Mouse (Mus musculus): ENCODE results near the gene Hoxa9. TPM values are rescaled to one million over a fixed set of nuclear protein-coding genes. Genes with fewer than 3 reads are reported as not detected.

Gene Hoxa9
- polyA plus RNA-seq, 2 experiments: 0.43 to 0.76 TPM

GRCm38 (mm10) chr6:52268341-52268740 lies 37.5 kb upstream of the Hoxa9 start:
- no peak for ATAC-seq (ENCODE audit: insufficient read depth)
- no peak overlapping the region for H3K9ac ChIP-seq (replicated peaks)
- 8% methylated on average over 7 of the region's 7 CpGs for WGBS (ENCODE audit: insufficient replicate concordance)

GRCm38 (mm10) chr6:52267691-52268090 lies 36.8 kb upstream of the Hoxa9 start:
- TF ChIP-seq CTCF (IDR thresholded peaks at IDR 0.05; ENCODE audit: low read depth) (no peak), EP300 (IDR thresholded peaks at IDR 0.05; ENCODE audit: low read depth) (no peak)
- Histone ChIP-seq H3K4me1 (replicated peaks; ENCODE audit: control insufficient read depth in 2 of 2, insufficient read depth in 2 of 2, low read length in 1 of 2) (no peaks in the 10 kb centered on the region), H3K9me3 (ENCODE audit: control insufficient read depth, low read length) (no peaks in the 10 kb centered on the region), H3K9ac (replicated peaks) (no peak overlapping the region), H3K27me3 (ENCODE audit: control insufficient read depth, insufficient read depth, low read length) (peaks cover 93% of the 10 kb centered on the region), H3K4me2 (ENCODE audit: low read depth) (no peak overlapping the region), H3K36me3 (replicated peaks; ENCODE audit: control insufficient read depth, insufficient read depth, low read depth) (no peaks in the 10 kb centered on the region), H3K4me3 (ENCODE audit: insufficient read depth in 1 of 2, low read depth in 2 of 2, low read length in 2 of 2) (no peak overlapping the region), H3K27ac (no peak overlapping the region)
- WGBS (ENCODE audit: insufficient replicate concordance): 11% methylated on average over 3 of the region's 3 CpGs
- DNase-seq (ENCODE audit: low read depth in 3 of 3, low spot score in 3 of 3) (no peak), ATAC-seq (ENCODE audit: insufficient read depth) (no peak)

More at GRCm38 (mm10) chr6:52268341-52268740, 37.5 kb upstream of the Hoxa9 start:
- H3K9me3 ChIP-seq (ENCODE audit: control insufficient read depth, low read length): no peaks in the 10 kb centered on the region
- DNase-seq (ENCODE audit: low read depth in 3 of 3, low spot score in 3 of 3): no peak
- TF ChIP-seq EP300 (IDR thresholded peaks at IDR 0.05; ENCODE audit: low read depth) (no peak), CTCF (IDR thresholded peaks at IDR 0.05; ENCODE audit: low read depth) (no peak)
- no peak overlapping the region for H3K4me2 ChIP-seq (ENCODE audit: low read depth)
- H3K27me3 ChIP-seq (ENCODE audit: control insufficient read depth, insufficient read depth, low read length): peaks cover 93% of the 10 kb centered on the region
- no peaks in the 10 kb centered on the region for H3K4me1 ChIP-seq (replicated peaks; ENCODE audit: control insufficient read depth in 2 of 2, insufficient read depth in 2 of 2, low read length in 1 of 2)
- no peak overlapping the region for H3K27ac ChIP-seq
- no peak overlapping the region for H3K4me3 ChIP-seq (ENCODE audit: insufficient read depth in 1 of 2, low read depth in 2 of 2, low read length in 2 of 2)
- no peaks in the 10 kb centered on the region for H3K36me3 ChIP-seq (replicated peaks; ENCODE audit: control insufficient read depth, insufficient read depth, low read depth)

GRCm38 (mm10) chr6:52267221-52267620 lies 36.3 kb upstream of the Hoxa9 start:
- no peak overlapping the region for H3K27ac ChIP-seq
- TF ChIP-seq EP300 (IDR thresholded peaks at IDR 0.05; ENCODE audit: low read depth) (no peak), CTCF (IDR thresholded peaks at IDR 0.05; ENCODE audit: low read depth) (no peak)
- no peaks in the 10 kb centered on the region for H3K36me3 ChIP-seq (replicated peaks; ENCODE audit: control insufficient read depth, insufficient read depth, low read depth)
- H3K9ac ChIP-seq (replicated peaks): no peak overlapping the region
- H3K4me3 ChIP-seq (ENCODE audit: insufficient read depth in 1 of 2, low read depth in 2 of 2, low read length in 2 of 2): no peak overlapping the region
- DNase-seq (ENCODE audit: low read depth in 3 of 3, low spot score in 3 of 3): no peak
- peaks cover 93% of the 10 kb centered on the region for H3K27me3 ChIP-seq (ENCODE audit: control insufficient read depth, insufficient read depth, low read length)
- H3K9me3 ChIP-seq (ENCODE audit: control insufficient read depth, low read length): no peaks in the 10 kb centered on the region
- WGBS (ENCODE audit: insufficient replicate concordance): 17% methylated on average over 5 of the region's 5 CpGs
- H3K4me1 ChIP-seq (replicated peaks; ENCODE audit: control insufficient read depth in 2 of 2, insufficient read depth in 2 of 2, low read length in 1 of 2): no peaks in the 10 kb centered on the region
- ATAC-seq (ENCODE audit: insufficient read depth): no peak
- no peak overlapping the region for H3K4me2 ChIP-seq (ENCODE audit: low read depth)

GRCm38 (mm10) chr6:52266666-52266985 lies 35.7 kb upstream of the Hoxa9 start:
- Histone ChIP-seq H3K4me2 (ENCODE audit: low read depth) (no peak overlapping the region), H3K9me3 (ENCODE audit: control insufficient read depth, low read length) (no peaks in the 10 kb centered on the region), H3K27me3 (ENCODE audit: control insufficient read depth, insufficient read depth, low read length) (peaks cover 96% of the 10 kb centered on the region), H3K4me1 (replicated peaks; ENCODE audit: control insufficient read depth in 2 of 2, insufficient read depth in 2 of 2, low read length in 1 of 2) (no peaks in the 10 kb centered on the region), H3K36me3 (replicated peaks; ENCODE audit: control insufficient read depth, insufficient read depth, low read depth) (no peaks in the 10 kb centered on the region), H3K9ac (replicated peaks) (no peak overlapping the region), H3K27ac (no peak overlapping the region), H3K4me3 (ENCODE audit: insufficient read depth in 1 of 2, low read depth in 2 of 2, low read length in 2 of 2) (no peak overlapping the region)
- no peak for TF ChIP-seq CTCF (IDR thresholded peaks at IDR 0.05; ENCODE audit: low read depth)
- no peak for DNase-seq (ENCODE audit: low read depth in 3 of 3, low spot score in 3 of 3)
- no peak for ATAC-seq (ENCODE audit: insufficient read depth)
- 3% methylated on average over 9 of the region's 9 CpGs for WGBS (ENCODE audit: insufficient replicate concordance)

GRCm38 (mm10) chr6:52265913-52266665 lies 35.2 kb upstream of the Hoxa9 start:
- ATAC-seq (ENCODE audit: insufficient read depth): no peak
- no peak for DNase-seq (ENCODE audit: low read depth in 3 of 3, low spot score in 3 of 3)
- H3K27ac ChIP-seq: no peak overlapping the region
- 1% methylated on average over 19 of the region's 19 CpGs for WGBS (ENCODE audit: insufficient replicate concordance)
- no peak for TF ChIP-seq EP300 (IDR thresholded peaks at IDR 0.05; ENCODE audit: low read depth)
- no peak for TF ChIP-seq CTCF (IDR thresholded peaks at IDR 0.05; ENCODE audit: low read depth)
- no peak overlapping the region for H3K4me2 ChIP-seq (ENCODE audit: low read depth)
- H3K4me3 ChIP-seq (ENCODE audit: insufficient read depth in 1 of 2, low read depth in 2 of 2, low read length in 2 of 2): no peak overlapping the region
- peaks cover 99% of the 10 kb centered on the region for H3K27me3 ChIP-seq (ENCODE audit: control insufficient read depth, insufficient read depth, low read length)
- H3K9ac ChIP-seq (replicated peaks): no peak overlapping the region
- no peaks in the 10 kb centered on the region for H3K4me1 ChIP-seq (replicated peaks; ENCODE audit: control insufficient read depth in 2 of 2, insufficient read depth in 2 of 2, low read length in 1 of 2)
- H3K36me3 ChIP-seq (replicated peaks; ENCODE audit: control insufficient read depth, insufficient read depth, low read depth): no peaks in the 10 kb centered on the region
- no peaks in the 10 kb centered on the region for H3K9me3 ChIP-seq (ENCODE audit: control insufficient read depth, low read length)
